Mouse (Mus musculus) heart, postnatal 0 days (tissue): ENCODE measurements at regions not wholly inside any gene's neighbourhood (a gene's known extent, or its start where the extent isn't known, plus 50 kb on each side); places are given as distances from the start of the nearest gene placed in this dataset.

ENCODE experiments used
- ATAC-seq: fragments of 200-750 bp; cut with Nextera tagmentation; 2 replicates; pipeline ENCODE4 v1.8.0; 2017; ENCODE audit warnings: low read depth, moderate number of reproducible peaks, moderate library complexity; ENCODE audit not compliant: insufficient read depth
- DNase-seq: peaks from one replicate; pipeline ENCODE4 v3.0.0-alpha.2; 2016; ENCODE audit warnings: low spot score
- H3K27ac ChIP-seq: fragments of 300-500 bp; sonication (generic); 2 replicates; pipeline ENCODE4 v1.5.1; 2014; ENCODE audit warnings: low read depth, mild to moderate bottlenecking
- H3K27me3 ChIP-seq: fragments of 300-500 bp; sonication (generic); 2 replicates; pipeline ENCODE4 v1.6.1; 2014; ENCODE audit warnings: low read length, mixed read lengths; ENCODE audit not compliant: control insufficient read depth, insufficient read depth
- H3K36me3 ChIP-seq: fragments of 300-500 bp; sonication (generic); replicated peaks from 2 replicates; pipeline ENCODE4 v1.6.1; 2014; ENCODE audit warnings: low read length, mixed read lengths; ENCODE audit not compliant: control insufficient read depth, insufficient read depth
- H3K4me1 ChIP-seq: fragments of 300-500 bp; sonication (generic); 2 replicates; pipeline ENCODE4 v1.6.1; 2014; ENCODE audit warnings: antibody characterized with exemption; ENCODE audit not compliant: control insufficient read depth, insufficient read depth
- H3K4me2 ChIP-seq: fragments of 300-500 bp; sonication (generic); 2 replicates; pipeline ENCODE4 v1.6.1; 2014; ENCODE audit warnings: low read depth, mild to moderate bottlenecking, low read length, moderate library complexity
- H3K4me3 ChIP-seq: fragments of 300-500 bp; sonication (generic); 2 replicates; pipeline ENCODE4 v1.5.1; 2014; ENCODE audit warnings: low read depth, low read length
- H3K9ac ChIP-seq: fragments of 300-500 bp; sonication (generic); replicated peaks from 2 replicates; pipeline ENCODE4 v1.6.1; 2014; ENCODE audit warnings: low read depth, low read length, mixed read lengths
- H3K9me3 ChIP-seq: fragments of 300-500 bp; sonication (generic); replicated peaks from 2 replicates; pipeline ENCODE4 v1.6.1; 2016; ENCODE audit warnings: low read length; ENCODE audit not compliant: control insufficient read depth
- CTCF ChIP-seq: IDR thresholded peaks from 2 replicates; pipeline ENCODE4 v1.5.1; 2016; ENCODE audit warnings: antibody characterized with exemption, control low read depth, low read depth
- EP300 ChIP-seq: IDR thresholded peaks from 2 replicates; pipeline ENCODE4 v1.6.1; 2016; ENCODE audit warnings: antibody characterized with exemption, low read depth
- whole genome bisulfite sequencing: fragments of 180-500 bp; shearing (Covaris S2); extraction: QIAGEN DNeasy Blood & Tissue Kit; methylation state at CpG from one replicate; pipeline ENCODE4 v1.1.7; 2014; 5-methylcytosine and 5-hydroxymethylcytosine counted together

DNA sequence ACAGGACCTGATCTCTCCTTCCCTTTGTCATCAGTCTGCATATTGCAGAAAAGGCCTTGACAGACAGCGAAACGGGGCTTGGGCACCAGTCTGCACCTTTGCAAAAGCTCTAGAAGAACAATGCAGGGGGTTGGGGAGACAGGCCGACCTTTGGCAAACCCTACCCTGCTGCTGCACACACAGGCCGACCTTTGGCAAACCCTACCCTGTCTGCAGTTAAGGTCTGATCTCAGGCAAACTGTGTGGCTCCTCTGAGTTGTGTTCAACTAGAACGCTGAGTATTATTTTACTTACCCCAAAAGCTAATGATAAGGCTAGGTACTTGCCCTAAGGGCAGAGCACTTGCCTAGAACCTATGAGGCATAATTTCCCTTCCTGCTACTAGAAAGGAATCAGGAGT, 423.4 kb upstream of the Zfp703 start:
- no peak for ATAC-seq
- no peak for DNase-seq
- TF ChIP-seq CTCF: no peak
- no peak for TF ChIP-seq EP300
- no peaks in the 10 kb centered on the region for H3K36me3 ChIP-seq
- H3K27ac ChIP-seq: no peak overlapping the region
- H3K27me3 ChIP-seq: no peaks in the 10 kb centered on the region
- H3K4me1 ChIP-seq: no peaks in the 10 kb centered on the region
- H3K4me3 ChIP-seq: no peak overlapping the region
- H3K9ac ChIP-seq: no peak overlapping the region
- H3K9me3 ChIP-seq: no peaks in the 10 kb centered on the region
- H3K4me2 ChIP-seq: no peak overlapping the region
- 71% methylated on average over 5 of the region's 5 CpGs for WGBS

DNA sequence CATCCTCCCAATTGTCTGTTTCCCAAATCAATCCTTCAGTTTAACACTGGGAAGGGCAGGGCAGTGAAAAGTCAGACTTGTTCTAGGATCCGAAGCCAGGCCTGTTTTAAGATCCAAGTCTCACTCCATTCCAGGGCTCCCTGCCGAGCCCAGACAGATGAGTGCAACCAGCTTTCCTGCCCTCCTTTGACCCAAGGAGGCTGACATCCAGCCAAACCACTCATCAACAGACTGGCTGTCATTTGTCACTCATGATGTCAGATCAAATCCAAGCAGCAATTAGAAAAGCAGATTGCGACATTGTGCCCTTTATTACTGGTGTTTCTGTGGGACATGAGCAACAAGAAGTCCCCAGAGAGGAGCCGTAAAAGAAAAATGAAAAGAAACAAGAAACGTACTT, 417.9 kb upstream of the Zfp703 start:
- Histone ChIP-seq H3K9me3 (no peaks in the 10 kb centered on the region), H3K4me1 (no peaks in the 10 kb centered on the region), H3K4me2 (no peak overlapping the region), H3K36me3 (no peaks in the 10 kb centered on the region), H3K27me3 (no peaks in the 10 kb centered on the region), H3K9ac (no peak overlapping the region), H3K27ac (no peak overlapping the region), H3K4me3 (no peak overlapping the region)
- 70% methylated on average over 5 of the region's 5 CpGs for WGBS
- ATAC-seq (no peak), DNase-seq (no peak)
- TF ChIP-seq EP300 (no peak), CTCF (no peak)

DNA sequence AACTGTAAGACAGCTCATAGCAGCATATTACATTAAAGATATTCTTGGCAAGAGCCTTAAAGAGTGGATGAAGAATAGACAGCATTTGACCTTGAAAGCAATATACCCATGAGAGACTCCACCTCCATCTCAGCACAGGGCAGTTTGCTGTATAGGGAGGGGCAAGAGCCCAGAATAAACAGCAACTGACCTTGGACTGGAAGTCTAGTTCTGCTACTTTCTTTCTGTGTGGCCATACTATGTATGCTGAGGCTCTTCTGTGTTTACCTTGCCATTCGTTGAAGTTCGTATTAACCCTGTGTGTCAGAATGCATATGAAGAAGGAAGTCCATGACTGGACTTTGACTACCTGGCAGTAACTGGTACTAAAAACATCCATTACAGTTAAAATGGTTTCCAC, 414.0 kb upstream of the Zfp703 start:
- no peak for DNase-seq
- no peak overlapping the region for H3K4me2 ChIP-seq
- H3K4me3 ChIP-seq: no peak overlapping the region
- no peaks in the 10 kb centered on the region for H3K9me3 ChIP-seq
- TF ChIP-seq CTCF (no peak), EP300 (no peak)
- ATAC-seq: no peak
- H3K27me3 ChIP-seq: no peaks in the 10 kb centered on the region
- no peaks in the 10 kb centered on the region for H3K36me3 ChIP-seq
- no peak overlapping the region for H3K27ac ChIP-seq
- WGBS: 74% methylated on average over 2 of the region's 2 CpGs
- H3K9ac ChIP-seq: no peak overlapping the region
- H3K4me1 ChIP-seq: no peaks in the 10 kb centered on the region

DNA sequence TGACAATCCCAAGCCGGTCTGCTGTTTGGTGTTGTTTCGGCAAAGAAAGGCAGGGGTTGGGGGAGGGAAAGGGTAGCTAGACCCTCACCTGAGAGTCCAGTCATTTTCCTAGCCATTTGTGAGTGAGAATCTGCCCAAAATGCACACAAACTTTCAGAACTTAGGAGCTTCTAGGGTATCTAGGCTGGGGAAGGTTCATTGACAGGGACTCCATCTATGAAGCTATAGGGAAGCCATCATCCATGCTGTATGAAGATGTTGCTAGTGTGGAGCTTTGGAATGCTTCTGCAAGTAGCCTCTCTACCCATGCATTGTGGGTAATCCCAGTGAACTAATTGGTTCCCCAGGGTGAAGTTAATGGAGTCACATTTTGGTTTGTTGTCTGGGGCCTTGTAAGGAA, 412.9 kb upstream of the Zfp703 start:
- WGBS: 91% methylated on average over 2 of the region's 2 CpGs
- no peaks in the 10 kb centered on the region for H3K9me3 ChIP-seq
- H3K27me3 ChIP-seq: no peaks in the 10 kb centered on the region
- H3K36me3 ChIP-seq: no peaks in the 10 kb centered on the region
- no peak overlapping the region for H3K4me3 ChIP-seq
- no peak for DNase-seq
- no peak overlapping the region for H3K4me2 ChIP-seq
- no peak for TF ChIP-seq EP300
- TF ChIP-seq CTCF: no peak
- ATAC-seq: no peak
- H3K9ac ChIP-seq: no peak overlapping the region
- no peak overlapping the region for H3K27ac ChIP-seq
- H3K4me1 ChIP-seq: no peaks in the 10 kb centered on the region

DNA sequence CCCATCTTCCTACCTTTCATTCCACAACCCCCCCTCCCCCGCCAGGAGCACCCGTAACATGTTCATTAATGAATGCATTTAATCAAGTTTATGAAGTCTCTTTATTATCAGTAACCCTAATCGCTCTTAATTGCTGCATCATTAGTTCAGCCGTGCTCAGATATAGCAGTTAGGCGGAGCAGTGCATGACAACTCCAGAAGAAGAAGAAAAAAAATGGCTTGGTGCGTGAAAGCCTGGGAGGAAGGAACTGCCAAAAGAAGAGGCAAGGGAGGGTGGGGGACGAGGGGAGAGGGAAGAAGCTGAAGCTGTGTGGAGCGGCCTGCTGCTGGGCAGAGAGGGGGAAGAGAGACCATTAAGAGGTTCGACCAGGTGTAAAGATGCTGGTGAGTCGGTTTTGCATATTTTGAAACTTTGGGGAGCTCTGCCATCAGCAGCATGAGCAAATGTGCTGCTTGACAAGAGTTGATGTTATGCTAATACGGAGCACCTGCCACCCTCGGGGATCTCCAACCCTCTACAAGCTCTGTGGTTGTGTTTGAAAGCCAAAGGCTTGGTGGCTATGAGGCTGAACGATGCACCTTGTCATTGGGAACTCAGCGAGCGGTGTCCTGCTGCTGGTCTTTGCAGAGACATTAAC, 408.6 kb upstream of the Zfp703 start:
- 59% methylated on average over 15 of the region's 15 CpGs for WGBS
- H3K4me2 ChIP-seq: no peak overlapping the region

DNA sequence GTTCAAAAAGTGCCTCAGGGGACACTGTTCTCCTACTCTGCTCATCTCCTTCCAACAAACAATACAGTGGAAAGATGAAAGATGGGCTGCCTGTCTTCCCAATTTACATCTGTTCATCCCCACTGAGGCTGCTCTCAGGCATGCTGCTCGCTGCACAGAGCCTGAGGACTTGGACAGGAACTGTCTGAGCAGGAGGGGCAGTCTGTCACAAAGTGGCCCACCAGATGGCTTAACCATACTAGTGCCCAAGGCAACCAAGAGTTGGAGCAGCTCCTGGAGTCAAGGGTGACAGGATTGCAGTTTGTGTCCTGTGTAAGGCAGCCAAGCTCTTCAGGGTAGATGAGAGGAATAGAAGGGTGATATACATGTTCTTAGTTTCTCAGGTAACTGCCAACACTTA, 388.3 kb upstream of the Zfp703 start:
- DNase-seq: no peak
- ATAC-seq: no peak
- Histone ChIP-seq H3K9ac (no peak overlapping the region), H3K4me3 (no peak overlapping the region), H3K4me2 (no peak overlapping the region), H3K27ac (no peak overlapping the region), H3K36me3 (no peaks in the 10 kb centered on the region), H3K9me3 (no peaks in the 10 kb centered on the region), H3K27me3 (no peaks in the 10 kb centered on the region), H3K4me1 (no peaks in the 10 kb centered on the region)
- no peak for TF ChIP-seq CTCF
- TF ChIP-seq EP300: no peak
- 80% methylated on average over 1 of the region's 1 CpGs for WGBS

More for the DNA sequence above, 408.6 kb upstream of the Zfp703 start:
- Histone ChIP-seq H3K9me3 (no peaks in the 10 kb centered on the region), H3K27ac (no peak overlapping the region), H3K36me3 (no peaks in the 10 kb centered on the region), H3K4me3 (no peak overlapping the region), H3K27me3 (no peaks in the 10 kb centered on the region), H3K9ac (no peak overlapping the region), H3K4me1 (no peaks in the 10 kb centered on the region)
- TF ChIP-seq CTCF (no peak), EP300 (no peak)
- DNase-seq (no peak), ATAC-seq (no peak)
